ENCODE assay signal across 7 mouse cellular contexts in the genomic region with DNA sequence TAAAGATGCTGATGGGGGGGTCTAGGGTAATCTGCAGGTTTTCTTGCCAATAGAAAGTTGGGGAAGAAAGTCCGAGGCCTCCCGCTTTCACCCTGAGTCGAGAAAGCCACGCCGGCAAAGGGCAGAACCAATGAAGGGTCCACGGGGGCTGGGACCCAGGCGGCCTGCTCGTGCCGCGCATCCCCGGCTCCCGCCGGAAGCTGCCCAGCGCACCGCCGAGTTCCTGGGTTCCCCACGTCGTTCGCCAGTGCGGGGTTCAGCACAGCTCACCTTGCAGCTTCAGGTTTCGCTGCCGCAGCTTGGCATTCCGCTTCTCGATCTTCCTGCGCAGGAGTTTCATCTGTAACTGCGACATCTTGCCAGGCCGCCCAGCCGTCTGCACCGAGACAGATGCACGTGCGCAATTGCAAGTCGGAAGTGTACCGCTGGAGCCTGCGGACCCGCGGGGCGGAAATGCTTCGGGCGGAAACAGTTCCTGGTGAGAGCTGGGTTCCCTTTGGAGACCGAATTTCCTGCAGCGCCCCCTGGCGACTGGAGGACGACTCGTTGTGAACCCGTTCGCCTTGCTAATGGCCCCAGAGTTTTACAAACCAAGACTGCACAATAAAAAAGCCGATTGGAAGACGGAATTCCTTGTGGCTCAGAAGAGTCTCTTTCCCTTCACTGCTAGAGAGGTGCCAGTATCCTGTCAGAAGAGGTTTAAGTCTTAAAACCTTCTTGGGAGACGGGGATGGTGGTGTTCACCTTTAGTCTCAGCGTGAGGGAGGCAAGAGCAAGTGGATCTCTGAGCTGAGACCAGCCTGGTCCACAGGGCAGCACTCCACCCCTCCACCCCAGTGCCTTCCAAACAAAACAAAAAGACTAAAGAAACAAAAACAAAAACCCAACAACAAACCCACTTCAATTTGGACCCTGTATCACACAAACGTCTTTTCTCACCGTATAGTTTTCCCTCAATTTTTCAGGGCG. TPM values are rescaled to one million over a fixed set of nuclear protein-coding genes. Genes with fewer than 3 reads are reported as not detected.
DNase-seq lines count a peak whose midpoint lies in the region; ATAC-seq lines count a peak whose summit lies in the region.

TSS of gene Ddx18 (minus strand) at position 469 of the 969 bp plus-strand sequence.

- H3K36me3 ChIP-seq in intestine, embryonic 15.5 days = peaks cover 20% of the 10 kb centered on the region
- peaks cover 29% of the 10 kb centered on the region for H3K36me3 ChIP-seq in midbrain, embryonic 10.5 days

- peak within 1 kb of the TSS; percentile 68 for H3K9ac ChIP-seq in intestine, embryonic 15.5 days

- WGBS in intestine, embryonic 15.5 days = 6% methylated on average over 53 of the region's 53 CpGs
- WGBS in midbrain, embryonic 10.5 days = 7% methylated on average over 53 of the region's 53 CpGs

- peak within 1 kb of the TSS; percentile 75 for H3K4me3 ChIP-seq in intestine, embryonic 15.5 days (replicated peaks)
- peak within 1 kb of the TSS; percentile 85 for H3K4me3 ChIP-seq in midbrain, embryonic 10.5 days

- ATAC-seq in intestine, embryonic 15.5 days = peak; percentile 99

- no peaks in the 10 kb centered on the region for H3K9me3 ChIP-seq in intestine, embryonic 15.5 days
- H3K9me3 ChIP-seq in midbrain, embryonic 10.5 days (replicated peaks) = no peaks in the 10 kb centered on the region

- no peaks in the 10 kb centered on the region for H3K27me3 ChIP-seq in intestine, embryonic 15.5 days (replicated peaks)
- no peaks in the 10 kb centered on the region for H3K27me3 ChIP-seq in midbrain, embryonic 10.5 days (ENCODE audit: low read depth, poor library complexity, severe bottlenecking)

- H3K27ac ChIP-seq in intestine, embryonic 15.5 days = peak within 1 kb of the TSS; percentile 4; the same call in 1 of the 2 replicates
- H3K27ac ChIP-seq in midbrain, embryonic 10.5 days (replicated peaks) = peak within 1 kb of the TSS; percentile 84

- H3K4me2 ChIP-seq in intestine, embryonic 15.5 days (replicated peaks) = peak within 1 kb of the TSS; percentile 67

- intact Hi-C loops in gastrocnemius, postnatal 36 days (cut with DNase I) = loop anchor here (5.0 kb wide), 1 partner anchor 126 kb away; no protein-coding TSS in a partner anchor
- intact Hi-C loops in left cerebral cortex, postnatal 25 days (cut with DNase I) = loop anchor here (10.0 kb wide), 1 partner anchor 243 kb away; no protein-coding TSS in a partner anchor

- DNase-seq in adrenal gland, adult 2 months = peak; percentile 96
- DNase-seq in embryo, embryonic 11.5 days (ENCODE audit: low read depth, low spot score) = peak; percentile 91
- DNase-seq in gastrocnemius, postnatal 36 days = peak; percentile 95 to 97
- peak; percentile 95 to 97 for DNase-seq in left cerebral cortex, postnatal 25 days (ENCODE audit: low spot score in 2 of 2)
- DNase-seq in midbrain, embryonic 10.5 days (ENCODE audit: low spot score) = peak; percentile 95
- DNase-seq in right cerebral cortex, postnatal 4 days = peak; percentile 100

- 0 out of 2 replicates have a peak, but pooled peaks cover 3% of the 10 kb centered on the region for H3K4me1 ChIP-seq in intestine, embryonic 15.5 days (replicated peaks)
- peaks cover 11% of the 10 kb centered on the region for H3K4me1 ChIP-seq in midbrain, embryonic 10.5 days

RNA-seq across cellular contexts. Expression of gene Ddx18, which starts in this region (rescaled TPM):
- total RNA-seq in adrenal gland, adult 2 months (2021) = 10 to 100 TPM; 44.0 to 45.5 TPM
- polyA plus RNA-seq in adrenal gland, adult 2 months (2012; rRNA removed) = 12.1 and 21.5 TPM in 2 replicates
- 10 to 100 TPM; 11.2 to 15.9 TPM for total RNA-seq in gastrocnemius, postnatal 36 days (2021)
- 55.8 and 68.1 TPM in 2 replicates for polyA plus RNA-seq in intestine, embryonic 15.5 days (2015; fragmentation: Nextera tagmentation; extraction: Ambion mirVana)
- 10 to 100 TPM; 22.9 to 24.5 TPM for total RNA-seq in left cerebral cortex, postnatal 25 days (2021)
- polyA plus RNA-seq in midbrain, embryonic 10.5 days (2016; fragmentation: Nextera tagmentation; extraction: Ambion mirVana) = 63.4 and 70.3 TPM in 2 replicates

Comparison
In these comparisons a context has a peak if more than half of its experiments do, and no peak if none do; other contexts are left out.
1. Peak in every context shown above with its lines: DNase-seq, ATAC-seq, H3K4me3 ChIP-seq and H3K27ac ChIP-seq.